ENCODE assay signal across 15 mouse cellular contexts in the genomic region with DNA sequence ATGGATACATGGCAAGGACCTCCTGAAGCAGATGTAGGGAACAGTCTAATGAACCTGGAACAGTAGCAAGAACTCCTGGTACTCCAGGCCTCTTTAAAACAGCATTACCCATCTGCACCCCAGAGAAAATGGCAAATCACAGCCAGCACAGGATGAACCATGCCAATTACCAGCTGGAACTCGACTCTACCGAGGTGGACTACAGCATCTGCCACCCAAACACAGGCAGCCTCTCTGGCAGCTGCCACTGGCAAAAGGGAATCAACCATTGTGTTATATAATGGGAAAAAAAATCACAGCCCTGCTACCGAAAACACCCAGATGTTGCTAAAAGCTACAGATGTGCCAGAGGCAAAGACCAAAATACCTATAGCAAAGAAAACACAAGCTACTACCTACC. TPM values are rescaled to one million over a fixed set of nuclear protein-coding genes. Genes with fewer than 3 reads are reported as not detected.
DNase-seq lines count a peak whose midpoint lies in the region; ATAC-seq and TF ChIP-seq lines count a peak whose summit lies in the region.
"Had no signal": no experiment of that assay in that cellular context is flagged by ENCODE, and none has a peak within 500 bp of the region (broad histone marks: within the 10 kb centered on the region; RNA-seq: fewer than 3 reads in every experiment).

No protein-coding gene starts in this region.

- no peak overlapping the region for H3K4me2 ChIP-seq in forebrain, embryonic 15.5 days (replicated peaks)
- H3K4me2 ChIP-seq in forebrain, embryonic 11.5 days (ENCODE audit: low read depth, low read length, severe bottlenecking) = no peak overlapping the region
- H3K4me2 ChIP-seq in hindbrain, postnatal 0 days (ENCODE audit: low read depth, low read length) = no peak overlapping the region
- H3K4me2 ChIP-seq in hindbrain, embryonic 16.5 days (ENCODE audit: low read length) = no peak overlapping the region
- H3K4me2 ChIP-seq: neural tube, embryonic 12.5 days had no signal

- no peaks in the 10 kb centered on the region for H3K9me3 ChIP-seq in forebrain, embryonic 15.5 days
- no peaks in the 10 kb centered on the region for H3K9me3 ChIP-seq in forebrain, embryonic 11.5 days (ENCODE audit: control insufficient read depth, low read length)
- H3K9me3 ChIP-seq in hindbrain, postnatal 0 days (ENCODE audit: low read length) = no peaks in the 10 kb centered on the region
- H3K9me3 ChIP-seq in hindbrain, embryonic 16.5 days (ENCODE audit: control insufficient read depth, low read length) = no peaks in the 10 kb centered on the region
- H3K9me3 ChIP-seq: neural tube, embryonic 12.5 days had no signal

- peak overlapping the region; percentile 29 for H3K27ac ChIP-seq in forebrain, embryonic 15.5 days (replicated peaks)
- H3K27ac ChIP-seq in forebrain, embryonic 11.5 days (ENCODE audit: low read depth, low read length) = no peak overlapping the region
- H3K27ac ChIP-seq in hindbrain, postnatal 0 days = no peak overlapping the region
- H3K27ac ChIP-seq in hindbrain, embryonic 16.5 days (ENCODE audit: low read depth, low read length) = no peak overlapping the region
- peak overlapping the region; percentile 84 for H3K27ac ChIP-seq in olfactory bulb, adult 2 months (ENCODE audit: insufficient read depth, low read depth, low read length)
- H3K27ac ChIP-seq: neural tube, embryonic 12.5 days had no signal

- H3K27me3 ChIP-seq in forebrain, embryonic 15.5 days = no peaks in the 10 kb centered on the region
- no peaks in the 10 kb centered on the region for H3K27me3 ChIP-seq in forebrain, embryonic 11.5 days (ENCODE audit: control insufficient read depth, insufficient read depth, low read length)
- no peaks in the 10 kb centered on the region for H3K27me3 ChIP-seq in hindbrain, postnatal 0 days (ENCODE audit: insufficient read depth, low read length)
- H3K27me3 ChIP-seq in hindbrain, embryonic 16.5 days (replicated peaks; ENCODE audit: control insufficient read depth, insufficient read depth, low read length) = no peaks in the 10 kb centered on the region
- H3K27me3 ChIP-seq: neural tube, embryonic 12.5 days had no signal

- DNase-seq in forebrain, embryonic 11.5 days (ENCODE audit: low spot score) = no peak
- DNase-seq in hindbrain, postnatal 0 days (ENCODE audit: low spot score) = peak; percentile 51
- DNase-seq in right cerebral cortex, adult 18-20 months = peak; percentile 11
- DNase-seq in right cerebral cortex, adult 2 months (ENCODE audit: low spot score in 2 of 2) = no peak
- no peak for DNase-seq in thymus, postnatal 36 days
- DNase-seq: B cell, adult 2 months; cerebellum, adult 2 months; kidney, adult 9 months; kidney, postnatal 4 days; lung, adult 2 months had no signal

- H3K4me3 ChIP-seq in forebrain, embryonic 15.5 days = no peak overlapping the region
- H3K4me3 ChIP-seq in forebrain, embryonic 11.5 days (ENCODE audit: low read depth, low read length) = no peak overlapping the region
- no peak overlapping the region for H3K4me3 ChIP-seq in hindbrain, postnatal 0 days (ENCODE audit: low read length)
- H3K4me3 ChIP-seq in hindbrain, embryonic 16.5 days (ENCODE audit: low read length) = no peak overlapping the region
- no peak overlapping the region for H3K4me3 ChIP-seq in olfactory bulb, adult 2 months (ENCODE audit: insufficient read depth, low read depth, low read length)
- H3K4me3 ChIP-seq: neural tube, embryonic 12.5 days had no signal

- TF ChIP-seq CTCF in hindbrain, postnatal 0 days (IDR thresholded peaks at IDR 0.05; ENCODE audit: low read depth) = no peak
- no peak for TF ChIP-seq CTCF in olfactory bulb, adult 2 months (IDR thresholded peaks at IDR 0.05; ENCODE audit: insufficient read depth, low read depth, low read length)

- H3K36me3 ChIP-seq in forebrain, embryonic 15.5 days = no peaks in the 10 kb centered on the region
- no peaks in the 10 kb centered on the region; the same call in 1 of the 2 replicates for H3K36me3 ChIP-seq in forebrain, embryonic 11.5 days (ENCODE audit: control insufficient read depth, insufficient read depth, low read length)
- no peaks in the 10 kb centered on the region for H3K36me3 ChIP-seq in hindbrain, postnatal 0 days (ENCODE audit: insufficient read depth, low read length)
- H3K36me3 ChIP-seq in hindbrain, embryonic 16.5 days (ENCODE audit: control insufficient read depth, insufficient read depth, low read length) = no peaks in the 10 kb centered on the region; the same call in 1 of the 2 replicates

- ATAC-seq in forebrain, embryonic 15.5 days (replicated peaks) = no peak
- no peak for ATAC-seq in forebrain, embryonic 11.5 days (replicated peaks; ENCODE audit: low FRiP score)
- ATAC-seq in hindbrain, postnatal 0 days = no peak
- no peak for ATAC-seq in hindbrain, embryonic 16.5 days
- ATAC-seq: midbrain, embryonic 16.5 days had no signal

- no peak for TF ChIP-seq POLR2A in olfactory bulb, adult 2 months (IDR thresholded peaks at IDR 0.05; ENCODE audit: insufficient read depth, low read depth, low read length)

- no peak overlapping the region for H3K9ac ChIP-seq in forebrain, embryonic 15.5 days (replicated peaks)
- no peak overlapping the region for H3K9ac ChIP-seq in forebrain, embryonic 11.5 days (ENCODE audit: low read length)
- H3K9ac ChIP-seq in hindbrain, postnatal 0 days (replicated peaks; ENCODE audit: low read length) = no peak overlapping the region
- no peak overlapping the region for H3K9ac ChIP-seq in hindbrain, embryonic 16.5 days (ENCODE audit: low read depth, low read length)
- H3K9ac ChIP-seq: neural tube, embryonic 12.5 days had no signal

- peaks cover 67% of the 10 kb centered on the region for H3K4me1 ChIP-seq in forebrain, embryonic 15.5 days
- no peaks in the 10 kb centered on the region for H3K4me1 ChIP-seq in forebrain, embryonic 11.5 days (replicated peaks; ENCODE audit: control insufficient read depth, insufficient read depth, low read length)
- peaks cover 7% of the 10 kb centered on the region for H3K4me1 ChIP-seq in hindbrain, postnatal 0 days (ENCODE audit: insufficient read depth, low read length)
- peaks cover 25% of the 10 kb centered on the region for H3K4me1 ChIP-seq in hindbrain, embryonic 16.5 days (ENCODE audit: control insufficient read depth, insufficient read depth, low read depth, low read length)
- peaks cover 20% of the 10 kb centered on the region for H3K4me1 ChIP-seq in olfactory bulb, adult 2 months (ENCODE audit: control insufficient read depth, insufficient read depth, low read length)

- WGBS in forebrain, embryonic 15.5 days = 23% methylated on average over 3 of the region's 3 CpGs
- WGBS in forebrain, embryonic 11.5 days = 84% methylated on average over 3 of the region's 3 CpGs
- WGBS in hindbrain, postnatal 0 days = 31% methylated on average over 3 of the region's 3 CpGs
- 32% methylated on average over 3 of the region's 3 CpGs for WGBS in hindbrain, embryonic 16.5 days
- 12% methylated on average over 3 of the region's 3 CpGs for WGBS in olfactory bulb, adult 2 months

RNA-seq across cellular contexts. Expression of a gene that starts 34.3 kb away (rescaled TPM):
- polyA plus RNA-seq in forebrain, embryonic 15.5 days (2015; fragmentation: Nextera tagmentation; extraction: Ambion mirVana) = 8.9 and 10.1 TPM in 2 replicates
- polyA plus RNA-seq in forebrain, embryonic 11.5 days (2014; fragmentation: Nextera tagmentation; extraction: Ambion mirVana) = 12.3 and 12.9 TPM in 2 replicates
- total RNA-seq in hindbrain, postnatal 0 days (2014; rRNA removed) = 8.9 and 10.2 TPM in 2 replicates
- 4.1 and 5.6 TPM in 2 replicates for polyA plus RNA-seq in hindbrain, postnatal 0 days (2015; fragmentation: Nextera tagmentation; extraction: Ambion mirVana)
- polyA plus RNA-seq in hindbrain, embryonic 16.5 days (2015; fragmentation: Nextera tagmentation; extraction: Ambion mirVana) = 5.0 and 5.4 TPM in 2 replicates
- not detected in 2 replicates for polyA plus RNA-seq in olfactory bulb, adult 2 months (2012; ENCODE audit: insufficient read depth, insufficient read length, low replicate concordance, missing spikeins)

Comparison
In these comparisons a context has a peak if more than half of its experiments do, and no peak if none do; other contexts are left out.
1. H3K27ac ChIP-seq: peak in forebrain, embryonic 15.5 days (single experiment) and olfactory bulb, adult 2 months (single experiment); none in forebrain, embryonic 11.5 days (single experiment), hindbrain, postnatal 0 days (single experiment) and hindbrain, embryonic 16.5 days (single experiment).
2. DNase-seq: peak in hindbrain, postnatal 0 days (single experiment) and right cerebral cortex, adult 18-20 months (single experiment); none in forebrain, embryonic 11.5 days (single experiment), right cerebral cortex, adult 2 months (0 of 2) and thymus, postnatal 36 days (0 of 2).